Mouse (Mus musculus): ENCODE data around the gene Tmem44.
A peak's percentile ranks its signal among the peaks of the same experiment; 100 is the strongest.
"Not testable (repeated sequence)": the region's sequence is repeated elsewhere in the genome, so short reads cannot be mapped to it uniquely, and the experiment has no call there.

Tmem44 gene

GRCm38 (mm10) chr16:30497307-30497706 lies 53.3 kb downstream of the Tmem44 start:
- DNase-seq (ENCODE audit: low spot score): no peak

- DNase-seq (ENCODE audit: low spot score): no peak
Measured at GRCm38 (mm10) chr16:30494883-30495282, 55.8 kb downstream of the Tmem44 start.

GRCm38 (mm10) chr16:30491742-30492141 lies 58.9 kb downstream of the Tmem44 start:
- no peak for DNase-seq (ENCODE audit: low spot score)

GRCm38 (mm10) chr16:30490791-30491190 lies 59.9 kb downstream of the Tmem44 start:
- DNase-seq (ENCODE audit: low spot score): no peak

GRCm38 (mm10) chr16:30490316-30490715 lies 60.3 kb downstream of the Tmem44 start:
- DNase-seq (ENCODE audit: low spot score): no peak

- DNase-seq (ENCODE audit: low spot score): no peak
Measured at GRCm38 (mm10) chr16:30489662-30490061, 61.0 kb downstream of the Tmem44 start.

- DNase-seq (ENCODE audit: low spot score): no peak
Measured at GRCm38 (mm10) chr16:30486498-30486897, 64.1 kb downstream of the Tmem44 start.

- DNase-seq (ENCODE audit: low spot score): no peak
Measured at GRCm38 (mm10) chr16:30477791-30478190, 72.9 kb downstream of the Tmem44 start.

- DNase-seq (ENCODE audit: low spot score): no peak
Measured at GRCm38 (mm10) chr16:30477006-30477405, 73.6 kb downstream of the Tmem44 start.

GRCm38 (mm10) chr16:30475633-30476461 lies 74.8 kb downstream of the Tmem44 start:
- DNase-seq (ENCODE audit: low spot score): peak; percentile 1

- no peak for DNase-seq (ENCODE audit: low spot score)
Measured at GRCm38 (mm10) chr16:30472447-30472846, 78.2 kb downstream of the Tmem44 start.

GRCm38 (mm10) chr16:30471912-30472311 lies 78.7 kb downstream of the Tmem44 start:
- DNase-seq (ENCODE audit: low spot score): no peak

- no peak for DNase-seq (ENCODE audit: low spot score)
Measured at GRCm38 (mm10) chr16:30468944-30469343, 81.7 kb downstream of the Tmem44 start.

GRCm38 (mm10) chr16:30465680-30466298 lies 84.9 kb downstream of the Tmem44 start:
- DNase-seq (ENCODE audit: low spot score): no peak

- not testable (repeated sequence) for DNase-seq (ENCODE audit: low spot score)
Measured at GRCm38 (mm10) chr16:30464742-30465141, 85.9 kb downstream of the Tmem44 start.

All from left cerebral cortex, adult 11 months (tissue).